Mouse (Mus musculus) cerebellum, adult 18-20 months (tissue): ENCODE measurements at regions not wholly inside any gene's neighbourhood (a gene's known extent, or its start where the extent isn't known, plus 50 kb on each side); places are given as distances from the start of the nearest gene placed in this dataset.

Experiments used
- DNase-seq, 2 experiments: peaks; one replicate each; pipeline ENCODE4 v3.0.0; 2021

- no peak for DNase-seq
These were observed 321.7 kb upstream of the Thsd7b start for GRCm38 (mm10) chr1:128951436-128951835.

GRCm38 (mm10) chr1:128950512-128950911 is 322.6 kb upstream of the Thsd7b start:
- DNase-seq: no peak

- DNase-seq: no peak
These were observed 322.7 kb upstream of the Cxcr4 start for GRCm38 (mm10) chr1:128914811-128915210.

GRCm38 (mm10) chr1:128912532-128912931 is 320.4 kb upstream of the Cxcr4 start:
- no peak for DNase-seq

GRCm38 (mm10) chr1:128907566-128907965 is 315.5 kb upstream of the Cxcr4 start:
- no peak for DNase-seq

GRCm38 (mm10) chr1:128898025-128898424 is 305.9 kb upstream of the Cxcr4 start:
- DNase-seq: no peak

- DNase-seq: no peak
These were observed 302.5 kb upstream of the Cxcr4 start for GRCm38 (mm10) chr1:128894546-128894945.

GRCm38 (mm10) chr1:128878291-128878690 is 286.2 kb upstream of the Cxcr4 start:
- DNase-seq: no peak

- DNase-seq: peak; percentile 4 to 45
These were observed 283.2 kb upstream of the Cxcr4 start for GRCm38 (mm10) chr1:128875289-128875688.

- no peak for DNase-seq
These were observed 282.1 kb upstream of the Cxcr4 start for GRCm38 (mm10) chr1:128874190-128874589.

- DNase-seq: no peak
These were observed 276.7 kb upstream of the Cxcr4 start for GRCm38 (mm10) chr1:128868761-128869160.

- DNase-seq: no peak
These were observed 268.4 kb upstream of the Cxcr4 start for GRCm38 (mm10) chr1:128860537-128860936.

- no peak for DNase-seq
These were observed 268.0 kb upstream of the Cxcr4 start for GRCm38 (mm10) chr1:128860094-128860493.

- no peak for DNase-seq
These were observed 266.6 kb upstream of the Cxcr4 start for GRCm38 (mm10) chr1:128858661-128859060.

GRCm38 (mm10) chr1:128856933-128857332 is 264.8 kb upstream of the Cxcr4 start:
- DNase-seq: no peak

GRCm38 (mm10) chr1:128854649-128855048 is 262.6 kb upstream of the Cxcr4 start:
- no peak for DNase-seq

GRCm38 (mm10) chr1:128853286-128853685 is 261.2 kb upstream of the Cxcr4 start:
- DNase-seq: no peak

GRCm38 (mm10) chr1:128837361-128837760 is 245.3 kb upstream of the Cxcr4 start:
- no peak for DNase-seq

GRCm38 (mm10) chr1:128835510-128835909 is 243.4 kb upstream of the Cxcr4 start:
- no peak for DNase-seq

- no peak for DNase-seq
These were observed 241.1 kb upstream of the Cxcr4 start for GRCm38 (mm10) chr1:128833096-128833715.

- peak; percentile 52 to 55 for DNase-seq
These were observed 240.2 kb upstream of the Cxcr4 start for GRCm38 (mm10) chr1:128832201-128832883.

- no peak for DNase-seq
These were observed 238.7 kb upstream of the Cxcr4 start for GRCm38 (mm10) chr1:128830671-128831240.

- no peak for DNase-seq
These were observed 237.4 kb upstream of the Cxcr4 start for GRCm38 (mm10) chr1:128829536-128829935.

- no peak for DNase-seq
These were observed 234.3 kb upstream of the Cxcr4 start for GRCm38 (mm10) chr1:128826419-128826818.
